Mouse (Mus musculus) layer of hippocampus, adult 11-12 months (tissue): ENCODE data around the gene C130032M10Rik.

Experiments
- DNase-seq: peaks from one replicate; pipeline ENCODE4 v3.0.0; 2022; ENCODE audit warnings: low spot score

C130032M10Rik gene

GRCm38 (mm10) chr9:114548496-114548895 is 33.0 kb downstream of the C130032M10Rik start:
- DNase-seq, result no peak

GRCm38 (mm10) chr9:114549117-114549516 is 33.6 kb downstream of the C130032M10Rik start:
- no peak for DNase-seq

GRCm38 (mm10) chr9:114550033-114550432 is 34.5 kb downstream of the C130032M10Rik start:
- DNase-seq, result no peak

- no peak for DNase-seq
These were observed 38.3 kb downstream of the C130032M10Rik start for GRCm38 (mm10) chr9:114553828-114554227.

- DNase-seq, result no peak
These were observed 39.0 kb downstream of the C130032M10Rik start for GRCm38 (mm10) chr9:114554355-114554979.

GRCm38 (mm10) chr9:114556276-114556855 is 40.9 kb downstream of the C130032M10Rik start:
- no peak for DNase-seq

- no peak for DNase-seq
These were observed 41.6 kb downstream of the C130032M10Rik start for GRCm38 (mm10) chr9:114557086-114557485.

GRCm38 (mm10) chr9:114560141-114560540 is 44.6 kb downstream of the C130032M10Rik start:
- DNase-seq, result no peak

GRCm38 (mm10) chr9:114560771-114561670 is 45.5 kb downstream of the C130032M10Rik start:
- DNase-seq, result no peak

GRCm38 (mm10) chr9:114561671-114561971 is 46.1 kb downstream of the C130032M10Rik start:
- DNase-seq, result no peak

GRCm38 (mm10) chr9:114562031-114562918 is 46.8 kb downstream of the C130032M10Rik start:
- no peak for DNase-seq

GRCm38 (mm10) chr9:114562919-114563751 is 47.6 kb downstream of the C130032M10Rik start:
- no peak for DNase-seq

GRCm38 (mm10) chr9:114563761-114564606 is 48.5 kb downstream of the C130032M10Rik start, which contains the start of gene Trim71:
TSS of gene Trim71 (minus strand) at chr9:114564369.
- DNase-seq, result no peak

GRCm38 (mm10) chr9:114564667-114565066 is 49.2 kb downstream of the C130032M10Rik start:
- no peak for DNase-seq
